Mouse (Mus musculus) small intestine, adult 2 months (tissue): ENCODE data around the gene Pnpt1. TPM values are rescaled to one million over a fixed set of nuclear protein-coding genes. Genes with fewer than 3 reads are reported as not detected.

Experiments
- H3K27ac ChIP-seq: fragments of 200-500 bp; 2 replicates; pipeline ENCODE4 v1.5.1; 2012; ENCODE audit warnings: low read depth, low read length, control low read depth, inconsistent platforms; ENCODE audit not compliant: insufficient read depth
- H3K27me3 ChIP-seq: fragments of 200-500 bp; 2 replicates; pipeline ENCODE4 v1.6.1; 2012; ENCODE audit warnings: mild to moderate bottlenecking, moderate library complexity, low read length, inconsistent platforms; ENCODE audit not compliant: control insufficient read depth, insufficient read depth
- H3K36me3 ChIP-seq: fragments of 200-500 bp; 2 replicates; pipeline ENCODE4 v1.6.1; 2012; ENCODE audit warnings: mild to moderate bottlenecking, low read length, control low read depth, inconsistent platforms; ENCODE audit not compliant: control insufficient read depth, insufficient read depth
- H3K4me1 ChIP-seq: fragments of 200-500 bp; 2 replicates; pipeline ENCODE4 v1.6.1; 2012; ENCODE audit warnings: low read length, inconsistent platforms, mixed read lengths; ENCODE audit not compliant: control insufficient read depth, insufficient read depth, insufficient read length
- H3K4me3 ChIP-seq: fragments of 200-500 bp; 2 replicates; pipeline ENCODE4 v1.5.1; 2012; ENCODE audit warnings: low read depth, mild to moderate bottlenecking, control low read depth, inconsistent platforms, low read length, moderate library complexity
- CTCF ChIP-seq: fragments of 200-500 bp; IDR thresholded peaks from 2 replicates; pipeline ENCODE4 v1.5.1; 2012; ENCODE audit warnings: low read depth, mild to moderate bottlenecking, control low read depth, inconsistent platforms, low read length, moderate library complexity, mixed read lengths; ENCODE audit not compliant: insufficient replicate concordance, insufficient read length; ENCODE audit errors: extremely low read depth
- POLR2A ChIP-seq: fragments of 200-500 bp; IDR thresholded peaks from 2 replicates; pipeline ENCODE4 v1.6.1; 2012; ENCODE audit warnings: low read depth, mild to moderate bottlenecking, control low read depth, inconsistent platforms, low read length, moderate library complexity
- WGBS: fragments of 180-500 bp; shearing (Covaris S2); methylation state at CpG from one replicate; pipeline ENCODE4 v1.1.7; 2018; 5-methylcytosine and 5-hydroxymethylcytosine counted together
- polyA plus RNA-seq: library from polyadenylated mRNA; depleted of rRNA; stranded (reverse); fragments of >200 nt; gene quantifications from 2 replicates; pipeline ENCODE4 v1.2.3, GENCODE M21; 2012; rRNA removed

The Pnpt1 gene
- polyA plus RNA-seq, 1 experiment, result 2.6 TPM

GRCm38 (mm10) chr11:29188981-29189380 is 58.4 kb downstream of the Pnpt1 start:
- no peak overlapping the region for H3K4me3 ChIP-seq
- H3K4me1 ChIP-seq, result no peaks in the 10 kb centered on the region
- H3K36me3 ChIP-seq, result peaks cover 34% of the 10 kb centered on the region
- TF ChIP-seq POLR2A (no peak), CTCF (no peak)
- H3K27ac ChIP-seq, result no peak overlapping the region
- H3K27me3 ChIP-seq, result no peaks in the 10 kb centered on the region
- WGBS, result 80% methylated on average over 2 of the region's 2 CpGs

- Histone ChIP-seq H3K27ac (no peak overlapping the region), H3K36me3 (peaks cover 39% of the 10 kb centered on the region), H3K4me1 (no peaks in the 10 kb centered on the region), H3K27me3 (no peaks in the 10 kb centered on the region), H3K4me3 (no peak overlapping the region)
- 76% methylated on average over 5 of the region's 5 CpGs for WGBS
- TF ChIP-seq POLR2A (no peak), CTCF (no peak)
These were observed 73.1 kb downstream of the Pnpt1 start for GRCm38 (mm10) chr11:29203653-29204052.

DNA sequence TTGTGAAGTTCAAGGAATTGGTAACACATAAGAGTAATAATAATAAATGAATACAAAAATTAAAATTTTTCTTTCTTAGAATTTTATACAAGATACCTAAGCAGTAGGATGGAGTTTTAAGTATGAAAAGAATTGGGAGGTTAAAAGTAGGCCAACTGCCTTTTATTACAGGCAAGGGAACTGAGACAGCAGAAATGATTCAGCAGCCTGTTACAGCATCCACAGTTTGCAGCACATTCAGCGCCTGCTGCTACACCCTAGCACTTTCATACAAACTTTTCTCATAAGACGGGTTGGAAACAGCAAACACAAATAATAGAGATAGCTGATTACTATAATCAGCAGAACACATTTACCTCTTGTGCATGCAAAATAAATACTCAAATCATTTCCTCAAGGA is 79.2 kb downstream of the Pnpt1 start:
- 92% methylated on average over 2 of the region's 2 CpGs for WGBS
- Histone ChIP-seq H3K4me3 (no peak overlapping the region), H3K36me3 (peaks cover 35% of the 10 kb centered on the region), H3K4me1 (no peaks in the 10 kb centered on the region), H3K27ac (no peak overlapping the region), H3K27me3 (no peaks in the 10 kb centered on the region)
- no peak for TF ChIP-seq CTCF
- no peak for TF ChIP-seq POLR2A

Other genes with a start within 250 kb of the Pnpt1 start
- 2.6 and 6.4 TPM in 2 replicates for gene Ppp4r3b, start 42.1 kb downstream of the Pnpt1 start, polyA plus RNA-seq
- gene Cfap36, start 116.7 kb downstream of the Pnpt1 start, polyA plus RNA-seq, result 0.30 and 0.33 TPM in 2 replicates
- 0.24 and 0.52 TPM in 2 replicates for gene Ccdc88a, start 242.9 kb downstream of the Pnpt1 start, polyA plus RNA-seq